Mouse (Mus musculus): ENCODE measurements around the gene Gna13.

DNA sequence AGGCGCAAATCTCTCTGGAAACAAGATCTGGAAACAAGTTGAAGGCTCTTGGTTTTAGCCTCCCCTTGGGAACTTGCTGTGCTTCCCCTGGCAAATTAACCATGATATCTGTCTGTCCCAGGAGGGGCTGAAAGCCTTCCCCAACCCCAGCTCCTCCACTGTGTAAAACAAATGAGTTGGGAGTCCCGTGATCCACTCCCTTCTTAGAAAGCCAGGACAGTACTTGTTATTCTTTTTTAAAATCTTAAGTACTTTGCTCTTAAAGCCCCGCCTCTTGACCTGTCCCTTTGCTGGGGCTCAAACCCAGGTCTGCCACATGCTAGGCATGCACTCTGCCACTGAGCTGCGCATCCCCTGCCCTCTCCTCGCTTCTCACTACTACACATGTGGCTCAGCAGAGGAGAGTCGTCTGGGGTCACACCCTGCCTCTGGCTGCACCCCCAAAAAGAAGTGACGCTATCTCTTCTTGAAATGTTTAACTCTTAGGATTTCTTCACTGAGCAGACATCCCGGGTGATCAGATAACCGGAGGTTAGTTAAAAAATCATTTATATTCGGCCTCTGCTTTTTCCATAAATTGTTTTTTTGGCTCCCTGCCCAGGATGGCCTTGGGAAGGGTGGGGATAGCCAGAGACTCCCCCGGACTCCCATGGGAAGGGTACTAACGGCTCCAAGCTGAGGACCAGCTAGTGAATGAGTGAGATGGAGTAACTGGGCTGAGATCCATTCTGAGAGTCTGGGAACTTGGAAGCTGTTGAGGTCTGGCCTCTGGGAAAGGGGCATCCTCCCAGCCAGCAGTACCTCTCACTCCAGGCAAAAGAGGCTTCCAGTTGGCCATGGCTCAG is 9.0 kb upstream of the Gna13 start:
- TF ChIP-seq CTCF (IDR thresholded peaks at IDR 0.05; ENCODE audit: low read depth): no peak
- TF ChIP-seq EP300 (IDR thresholded peaks at IDR 0.05; ENCODE audit: low read depth): no peak
